Mouse (Mus musculus): ENCODE data around the gene Metrn.

GRCm38 (mm10) chr17:25831451-25832281 lies 34.7 kb upstream of the Metrn start:
- TF ChIP-seq CTCF (IDR thresholded peaks at IDR 0.05; ENCODE audit: low read depth, low read length) (no peak), POLR2A (IDR thresholded peaks at IDR 0.05; ENCODE audit: insufficient read depth, low read length) (no peak), EP300 (IDR thresholded peaks at IDR 0.05; ENCODE audit: insufficient read depth, low read depth, low read length) (no peak)

All from ES-Bruce4 (cell line).